Mouse (Mus musculus) Patski (cell line): Measurements from ENCODE around the gene Sec22c. TPM values are rescaled to one million over a fixed set of nuclear protein-coding genes. Genes with fewer than 3 reads are reported as not detected.

Source experiments
- ATAC-seq: fragments of 100-300 bp; one replicate; pipeline ENCODE4 v1.8.0; 2021
- CTCF ChIA-PET: fragments of 350-600 bp; sonication (Branson Sonifier 250); formaldehyde crosslinking; loops from one replicate; lab custom pipeline; 2022; ENCODE audit warnings: inconsistent platforms; lab: Charles Lee
- POLR2A ChIA-PET: fragments of 350-600 bp; sonication (Branson Sonifier 250); formaldehyde crosslinking; loops from one replicate; lab custom pipeline; 2022; ENCODE audit warnings: antibody characterized with exemption, inconsistent platforms; lab: Charles Lee
- DNase-seq: peaks from one replicate; pipeline ENCODE4 v3.0.0-alpha.2; 2011; ENCODE audit warnings: low read depth, low spot score
- H3K27me3 ChIP-seq: fragments of 371-371 bp; one replicate; pipeline ENCODE4 v1.5.1; 2021
- CTCF ChIP-seq: fragments of 100-300 bp; IDR thresholded peaks from one replicate; pipeline ENCODE4 v1.5.1; 2021
- in situ Hi-C: fragments of 300-500 bp; cut with MboI; formaldehyde crosslinking; loops from 3 replicates; pipeline ENCODE4 v1.11.1; 2018; ENCODE audit warnings: low pct_unique_long_range_greater_than_20kb, mixed read lengths
- polyA plus RNA-seq: library from polyadenylated mRNA; unstranded; gene quantifications from one replicate; pipeline ENCODE4 v1.2.3, GENCODE M21; 2021

The Sec22c gene
- polyA plus RNA-seq = 12.7 TPM

- ATAC-seq (peak; percentile 89), DNase-seq (peak; percentile 64)
- ChIA-PET CTCF (interaction anchor here (0.9 kb wide), 1 partner anchor 10 kb away, joined by 3 read pairs; no protein-coding TSS in a partner anchor), POLR2A (interaction anchor here (0.9 to 2.0 kb wide), 2 partner anchors 15 to 54 kb away, joined by 3 to 5 read pairs; partner anchors contain the start of genes Nktr and Zfp651)
- TF ChIP-seq CTCF = no peak
- H3K27me3 ChIP-seq = no peaks in the 10 kb centered on the region
- in situ Hi-C loops = no loop called here
These were observed at the start of gene Sec22c for GRCm38 (mm10) chr9:121704646-121705625. Gene Sec22c (minus strand): TSS chr9:121705490.

GRCm38 (mm10) chr9:121754624-121755023 lies 49.3 kb upstream of the Sec22c start:
- no peak for TF ChIP-seq CTCF
- POLR2A ChIA-PET = no interaction called here
- ATAC-seq (no peak), DNase-seq (no peak)
- no peaks in the 10 kb centered on the region for H3K27me3 ChIP-seq
- in situ Hi-C loops = no loop called here
- CTCF ChIA-PET = interaction anchor here (0.6 to 0.8 kb wide), 3 partner anchors 24 to 149 kb away, joined by 3 read pairs; no protein-coding TSS in a partner anchor

GRCm38 (mm10) chr9:121752774-121753173 lies 47.5 kb upstream of the Sec22c start:
- DNase-seq (no peak), ATAC-seq (no peak)
- H3K27me3 ChIP-seq = no peaks in the 10 kb centered on the region
- ChIA-PET CTCF (interaction anchor here (0.8 to 1.1 kb wide), 2 partner anchors 11 to 24 kb away, joined by 3 to 4 read pairs; no protein-coding TSS in a partner anchor), POLR2A (interaction anchor here (1.0 kb wide), 1 partner anchor 15 kb away, joined by 3 read pairs; no protein-coding TSS in a partner anchor)
- TF ChIP-seq CTCF = no peak
- in situ Hi-C loops = no loop called here

- ATAC-seq = no peak
- no peak for TF ChIP-seq CTCF
- CTCF ChIA-PET = no interaction called here
- in situ Hi-C loops = no loop called here
- POLR2A ChIA-PET = no interaction called here
- H3K27me3 ChIP-seq = no peaks in the 10 kb centered on the region
- no peak for DNase-seq
These were observed 38.8 kb upstream of the Sec22c start for GRCm38 (mm10) chr9:121744051-121744450.

- ChIA-PET POLR2A (no interaction called here), CTCF (interaction anchor here (1.4 kb wide), 1 partner anchor 12 kb away, joined by 4 read pairs; no protein-coding TSS in a partner anchor)
- no peak for TF ChIP-seq CTCF
- DNase-seq (no peak), ATAC-seq (no peak)
- no peaks in the 10 kb centered on the region for H3K27me3 ChIP-seq
- in situ Hi-C loops = no loop called here
These were observed 35.9 kb upstream of the Sec22c start for GRCm38 (mm10) chr9:121741168-121741567.

- in situ Hi-C loops = no loop called here
- no peaks in the 10 kb centered on the region for H3K27me3 ChIP-seq
- CTCF ChIA-PET = no interaction called here
- no peak for TF ChIP-seq CTCF
- ATAC-seq = no peak
- no peak for DNase-seq
- POLR2A ChIA-PET = no interaction called here
These were observed 35.2 kb upstream of the Sec22c start for GRCm38 (mm10) chr9:121740490-121740889.

GRCm38 (mm10) chr9:121719347-121720331 lies 14.3 kb upstream of the Sec22c start:
- H3K27me3 ChIP-seq = no peaks in the 10 kb centered on the region
- in situ Hi-C loops = no loop called here
- DNase-seq = no peak
- ChIA-PET CTCF (interaction anchor here (0.8 to 1.1 kb wide), 3 partner anchors 10 to 200 kb away, joined by 3 to 5 read pairs (median 4); no protein-coding TSS in a partner anchor), POLR2A (interaction anchor here (0.7 to 1.7 kb wide), 8 partner anchors 10 to 137 kb away, joined by 3 to 9 read pairs (median 4); partner anchors contain the start of genes Sec22c, Ss18l2 and Zfp651)
- no peak for TF ChIP-seq CTCF
- peak; percentile 53 for ATAC-seq

- ChIA-PET POLR2A (interaction anchor here (0.7 to 1.7 kb wide), 6 partner anchors 9 to 137 kb away, joined by 3 to 9 read pairs (median 4); partner anchors contain the start of genes Sec22c and Ss18l2), CTCF (no interaction called here)
- ATAC-seq (peak; percentile 92), DNase-seq (peak; percentile 84)
- no peak for TF ChIP-seq CTCF
- H3K27me3 ChIP-seq = no peaks in the 10 kb centered on the region
- in situ Hi-C loops = no loop called here
These were observed 13.6 kb upstream of the Sec22c start, which contains the start of gene Nktr for GRCm38 (mm10) chr9:121718792-121719318. Gene Nktr (plus strand): TSS chr9:121719169.

- no peaks in the 10 kb centered on the region for H3K27me3 ChIP-seq
- TF ChIP-seq CTCF = no peak
- in situ Hi-C loops = no loop called here
- ATAC-seq = no peak
- POLR2A ChIA-PET = no interaction called here
- DNase-seq = no peak
- CTCF ChIA-PET = no interaction called here
These were observed 12.9 kb upstream of the Sec22c start for GRCm38 (mm10) chr9:121718070-121718705.
